Mouse (Mus musculus): Measurements from ENCODE around the gene Slc43a2. TPM values are rescaled to one million over a fixed set of nuclear protein-coding genes. Genes with fewer than 3 reads are reported as not detected.
"Not testable (repeated sequence)": the region's sequence is repeated elsewhere in the genome, so short reads cannot be mapped to it uniquely, and the experiment has no call there.

Slc43a2 gene
- polyA plus RNA-seq, 1 experiment, result 148 TPM

DNA sequence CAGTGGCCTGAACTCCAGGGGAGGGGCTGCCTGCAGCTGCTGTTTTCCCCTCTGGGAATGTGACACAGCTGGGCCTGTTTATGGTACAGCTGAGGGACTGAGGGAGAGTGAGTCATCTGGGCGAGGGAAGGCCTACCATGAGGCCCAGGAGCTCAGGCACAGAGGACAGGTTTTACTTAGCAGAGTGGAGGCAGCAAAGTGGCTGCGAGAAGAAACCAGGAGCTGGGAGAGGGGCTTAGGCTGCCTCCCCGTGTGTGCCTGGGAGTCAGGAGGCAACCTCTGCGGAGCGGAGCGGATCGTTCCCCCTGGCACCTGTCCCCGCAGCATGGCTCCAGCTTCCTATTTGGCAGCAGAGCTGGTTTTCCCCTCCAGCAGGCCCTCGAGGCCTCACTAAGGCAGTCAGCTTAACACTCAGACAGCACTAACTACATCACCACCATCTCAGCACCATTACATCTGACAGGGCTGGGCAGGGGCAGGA lies 20.5 kb downstream of the Slc43a2 start:
- WGBS, result 54% methylated on average over 9 of the region's 9 CpGs
- DNase-seq, result no peak
- H3K36me3 ChIP-seq (ENCODE audit: control insufficient read depth, insufficient read depth, low read length), result no peaks in the 10 kb centered on the region
- peak overlapping the region; percentile 75 for H3K27ac ChIP-seq (ENCODE audit: insufficient read depth, low read depth, low read length)
- H3K4me1 ChIP-seq (ENCODE audit: control insufficient read depth, insufficient read depth, low read length), result peaks cover 25% of the 10 kb centered on the region
- no peaks in the 10 kb centered on the region for H3K27me3 ChIP-seq (replicated peaks; ENCODE audit: control insufficient read depth, insufficient read depth, low read length)
- no peak overlapping the region for H3K4me3 ChIP-seq (ENCODE audit: insufficient read depth, low read depth, low read length)
- TF ChIP-seq POLR2A (IDR thresholded peaks at IDR 0.05; ENCODE audit: low read depth, low read length) (no peak), CTCF (conservative IDR thresholded peaks at IDR 0.05; ENCODE audit: insufficient read depth, insufficient read length, low read depth, low read length) (no peak)

DNA sequence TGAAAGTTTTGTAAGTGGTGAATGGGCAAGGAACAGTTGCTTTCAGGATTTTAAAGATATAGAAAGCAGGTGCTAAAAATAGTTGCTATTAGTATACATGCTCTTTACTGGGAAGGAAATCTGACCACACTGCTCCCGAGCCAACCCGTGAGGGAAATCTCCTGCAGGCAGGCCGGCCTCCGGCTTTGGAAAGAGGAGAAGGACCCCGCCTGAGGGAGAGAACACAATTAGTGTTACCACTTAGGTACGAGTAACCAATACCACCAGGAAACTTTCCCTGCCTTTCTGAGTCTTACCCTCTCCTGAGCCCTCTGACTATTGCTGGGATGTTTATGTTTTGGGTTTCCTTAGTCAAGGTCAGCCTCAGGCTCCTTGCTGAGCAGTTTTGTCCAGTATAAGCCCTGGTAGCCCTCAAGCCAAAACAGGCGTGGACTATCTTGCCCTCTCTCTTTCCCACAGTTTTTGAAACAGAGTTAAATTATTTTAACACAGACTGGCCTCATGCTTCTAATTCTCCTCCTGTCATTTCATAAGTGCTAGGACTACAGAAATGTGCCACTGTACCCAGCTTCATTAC lies 21.5 kb downstream of the Slc43a2 start:
- Histone ChIP-seq H3K27ac (ENCODE audit: insufficient read depth, low read depth, low read length) (peak overlapping the region; percentile 75), H3K27me3 (replicated peaks; ENCODE audit: control insufficient read depth, insufficient read depth, low read length) (no peaks in the 10 kb centered on the region), H3K36me3 (ENCODE audit: control insufficient read depth, insufficient read depth, low read length) (no peaks in the 10 kb centered on the region; the same call in 1 of the 2 replicates), H3K4me1 (ENCODE audit: control insufficient read depth, insufficient read depth, low read length) (peaks cover 25% of the 10 kb centered on the region), H3K4me3 (ENCODE audit: insufficient read depth, low read depth, low read length) (no peak overlapping the region)
- TF ChIP-seq CTCF (conservative IDR thresholded peaks at IDR 0.05; ENCODE audit: insufficient read depth, insufficient read length, low read depth, low read length), result no peak
- no peak for TF ChIP-seq POLR2A (IDR thresholded peaks at IDR 0.05; ENCODE audit: low read depth, low read length)
- 66% methylated on average over 7 of the region's 7 CpGs for WGBS
- DNase-seq, result peak; percentile 53

DNA sequence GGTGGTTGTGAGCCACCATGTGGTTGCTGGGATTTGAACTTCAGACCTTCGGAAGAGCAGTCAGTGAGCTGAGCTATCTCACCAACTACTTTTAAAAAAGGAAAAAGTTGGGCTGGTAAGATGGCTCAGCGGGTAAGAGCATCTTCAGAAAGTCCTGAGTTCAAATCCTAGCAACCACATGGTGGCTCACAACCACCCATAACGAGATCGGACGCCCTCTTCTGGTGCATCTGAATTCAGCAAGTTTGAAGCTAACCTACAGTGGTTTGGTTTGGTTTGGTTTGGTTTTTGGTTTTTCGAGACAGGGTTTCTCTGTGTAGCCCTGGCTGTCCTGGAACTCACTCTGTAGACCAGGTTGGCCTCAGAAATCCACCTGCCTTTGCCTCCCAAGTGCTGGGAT lies 24.5 kb downstream of the Slc43a2 start:
- H3K36me3 ChIP-seq (ENCODE audit: control insufficient read depth, insufficient read depth, low read length); H3K27me3 ChIP-seq (replicated peaks; ENCODE audit: control insufficient read depth, insufficient read depth, low read length); DNase-seq; H3K27ac ChIP-seq (ENCODE audit: insufficient read depth, low read depth, low read length); H3K4me3 ChIP-seq (ENCODE audit: insufficient read depth, low read depth, low read length): not testable (repeated sequence)
- 95% methylated on average over 6 of the region's 6 CpGs for WGBS
- peaks cover 12% of the 10 kb centered on the region for H3K4me1 ChIP-seq (ENCODE audit: control insufficient read depth, insufficient read depth, low read length)

DNA sequence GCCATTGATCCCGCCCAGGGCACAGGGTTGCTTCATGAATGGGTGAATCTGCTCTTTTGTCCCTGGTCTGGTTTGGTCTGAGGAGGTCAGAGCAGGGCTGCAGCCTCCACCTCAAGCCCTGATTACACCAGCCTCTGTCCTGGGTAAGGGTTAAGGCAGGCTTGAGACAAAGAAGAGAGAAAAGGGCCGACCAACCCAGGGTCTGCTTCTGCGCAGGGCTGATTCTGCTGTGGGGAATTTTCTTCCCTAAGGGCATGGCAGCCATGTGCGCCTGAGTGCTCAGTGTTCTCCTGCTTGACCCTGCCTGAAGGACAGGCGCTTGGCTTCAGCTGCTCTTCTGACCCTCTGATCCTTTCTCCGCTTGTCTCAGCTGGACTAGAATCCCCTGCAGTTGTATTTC lies 25.6 kb downstream of the Slc43a2 start:
- no peak overlapping the region for H3K4me3 ChIP-seq (ENCODE audit: insufficient read depth, low read depth, low read length)
- 66% methylated on average over 6 of the region's 6 CpGs for WGBS
- TF ChIP-seq CTCF (conservative IDR thresholded peaks at IDR 0.05; ENCODE audit: insufficient read depth, insufficient read length, low read depth, low read length), result no peak
- TF ChIP-seq POLR2A (IDR thresholded peaks at IDR 0.05; ENCODE audit: low read depth, low read length), result no peak
- peak overlapping the region; percentile 41 for H3K27ac ChIP-seq (ENCODE audit: insufficient read depth, low read depth, low read length)
- no peaks in the 10 kb centered on the region for H3K27me3 ChIP-seq (replicated peaks; ENCODE audit: control insufficient read depth, insufficient read depth, low read length)
- no peaks in the 10 kb centered on the region; the same call in 1 of the 2 replicates for H3K36me3 ChIP-seq (ENCODE audit: control insufficient read depth, insufficient read depth, low read length)
- H3K4me1 ChIP-seq (ENCODE audit: control insufficient read depth, insufficient read depth, low read length), result peaks cover 5% of the 10 kb centered on the region
- no peak for DNase-seq

DNA sequence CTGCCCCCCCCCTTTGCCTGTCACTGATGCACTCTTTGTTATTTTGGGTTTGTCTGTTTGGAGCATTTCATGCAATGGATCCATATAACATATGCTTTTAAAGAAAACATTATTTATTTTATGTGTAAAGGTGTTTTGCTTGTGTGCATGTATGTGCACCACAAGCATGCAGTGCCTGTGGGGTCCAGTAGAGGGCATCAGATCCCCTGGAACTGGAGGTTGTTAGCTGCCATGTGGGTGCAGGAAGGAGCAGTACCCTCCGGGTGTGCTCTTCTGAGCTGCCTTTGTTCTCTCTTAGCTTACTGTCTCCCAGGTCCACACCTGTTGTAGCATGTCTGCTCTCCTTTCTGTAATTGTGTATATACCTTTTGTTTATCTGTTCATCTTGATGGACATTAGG lies 26.6 kb downstream of the Slc43a2 start:
- H3K36me3 ChIP-seq (ENCODE audit: control insufficient read depth, insufficient read depth, low read length), result no peaks in the 10 kb centered on the region; the same call in 1 of the 2 replicates
- H3K27ac ChIP-seq (ENCODE audit: insufficient read depth, low read depth, low read length), result no peak overlapping the region
- no peaks in the 10 kb centered on the region for H3K27me3 ChIP-seq (replicated peaks; ENCODE audit: control insufficient read depth, insufficient read depth, low read length)
- DNase-seq, result no peak
- TF ChIP-seq CTCF (conservative IDR thresholded peaks at IDR 0.05; ENCODE audit: insufficient read depth, insufficient read length, low read depth, low read length) (peak; percentile 44), POLR2A (IDR thresholded peaks at IDR 0.05; ENCODE audit: low read depth, low read length) (no peak)
- no peak overlapping the region for H3K4me3 ChIP-seq (ENCODE audit: insufficient read depth, low read depth, low read length)
- whole genome bisulfite sequencing, result 91% methylated on average over 1 of the region's 1 CpGs
- H3K4me1 ChIP-seq (ENCODE audit: control insufficient read depth, insufficient read depth, low read length), result no peaks in the 10 kb centered on the region; the same call in 1 of the 2 replicates

DNA sequence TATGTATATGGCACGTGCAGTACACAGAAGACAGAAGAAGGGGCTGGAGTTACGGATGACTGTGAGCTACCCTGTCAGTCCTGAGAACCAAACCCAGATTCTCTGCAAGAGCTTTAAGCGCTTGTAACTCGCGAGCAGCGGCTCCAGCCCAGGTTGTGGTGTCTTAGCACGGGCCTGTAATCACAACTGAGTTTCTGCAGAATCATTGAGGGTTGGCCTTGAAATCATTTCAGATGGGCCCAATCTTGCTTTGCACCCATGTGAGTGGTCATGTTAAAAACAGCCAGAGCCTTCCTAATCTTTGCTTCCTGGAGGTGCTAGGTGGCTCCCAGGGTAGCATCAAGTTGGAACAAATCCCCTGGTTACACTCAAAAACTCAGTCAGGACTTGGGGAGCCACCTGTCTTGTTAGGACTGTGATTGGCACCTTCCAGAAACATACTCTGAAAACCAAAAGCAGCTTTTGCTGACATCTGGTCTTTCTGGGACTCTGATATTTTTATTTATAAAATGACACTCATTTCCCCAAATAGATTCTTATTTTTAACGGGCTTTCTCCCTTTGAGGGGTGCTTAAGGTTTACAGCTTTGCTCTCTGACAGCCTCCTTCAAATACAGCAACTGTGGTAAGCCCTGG lies 28.5 kb downstream of the Slc43a2 start:
- H3K27me3 ChIP-seq (replicated peaks; ENCODE audit: control insufficient read depth, insufficient read depth, low read length), result no peaks in the 10 kb centered on the region
- no peak overlapping the region for H3K27ac ChIP-seq (ENCODE audit: insufficient read depth, low read depth, low read length)
- H3K36me3 ChIP-seq (ENCODE audit: control insufficient read depth, insufficient read depth, low read length), result no peaks in the 10 kb centered on the region; the same call in 1 of the 2 replicates
- WGBS, result 86% methylated on average over 8 of the region's 8 CpGs
- H3K4me1 ChIP-seq (ENCODE audit: control insufficient read depth, insufficient read depth, low read length), result peaks cover 3% of the 10 kb centered on the region; the same call in 1 of the 2 replicates
- no peak for DNase-seq
- TF ChIP-seq CTCF (conservative IDR thresholded peaks at IDR 0.05; ENCODE audit: insufficient read depth, insufficient read length, low read depth, low read length), result no peak
- no peak for TF ChIP-seq POLR2A (IDR thresholded peaks at IDR 0.05; ENCODE audit: low read depth, low read length)
- H3K4me3 ChIP-seq (ENCODE audit: insufficient read depth, low read depth, low read length), result no peak overlapping the region

DNA sequence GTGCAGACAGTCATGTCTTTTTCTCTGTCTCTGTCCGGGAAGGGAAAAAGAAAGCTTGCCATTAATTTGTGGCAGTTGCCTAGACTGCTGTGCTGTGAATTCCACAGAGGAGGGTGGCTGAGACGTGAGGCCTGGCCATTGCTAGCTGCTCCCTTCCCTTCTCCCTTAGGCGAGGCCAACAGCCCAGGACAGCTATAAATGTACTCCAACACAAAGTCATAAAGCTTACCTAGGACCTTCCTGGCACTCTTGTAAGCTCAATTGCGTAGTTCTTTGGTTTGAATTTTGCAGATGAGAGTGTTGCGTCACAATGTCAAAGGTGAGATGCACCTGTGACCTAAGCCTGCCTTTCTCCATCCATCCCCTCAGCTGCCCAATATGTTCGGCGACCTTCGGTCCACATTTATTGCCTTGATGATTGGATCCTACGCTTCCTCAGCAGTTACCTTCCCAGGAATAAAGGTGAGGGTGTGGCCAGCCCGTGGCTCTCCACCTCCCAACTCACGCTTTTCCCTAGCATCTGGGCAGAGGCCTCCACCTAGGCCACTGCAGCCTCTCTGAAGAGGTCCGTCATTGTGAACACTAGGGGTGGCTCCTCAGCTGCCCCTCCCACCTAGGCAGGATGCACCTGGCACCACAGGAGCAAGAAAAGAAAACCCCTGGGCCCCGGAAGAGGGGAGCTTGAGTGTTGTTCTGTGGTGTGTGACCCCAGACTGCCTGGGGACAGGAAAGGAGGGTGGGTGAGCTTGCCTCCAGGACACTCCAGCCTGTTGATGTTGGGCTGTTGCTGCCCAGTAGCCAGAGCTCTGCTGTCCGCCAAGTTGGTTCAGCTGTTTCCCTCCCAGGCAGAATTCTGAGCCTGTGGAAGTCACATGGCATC lies 29.3 kb downstream of the Slc43a2 start:
- Histone ChIP-seq H3K4me3 (ENCODE audit: insufficient read depth, low read depth, low read length) (no peak overlapping the region), H3K27me3 (replicated peaks; ENCODE audit: control insufficient read depth, insufficient read depth, low read length) (no peaks in the 10 kb centered on the region), H3K4me1 (ENCODE audit: control insufficient read depth, insufficient read depth, low read length) (peaks cover 3% of the 10 kb centered on the region; the same call in 1 of the 2 replicates), H3K36me3 (ENCODE audit: control insufficient read depth, insufficient read depth, low read length) (no peaks in the 10 kb centered on the region; the same call in 1 of the 2 replicates), H3K27ac (ENCODE audit: insufficient read depth, low read depth, low read length) (no peak overlapping the region; the same call in 1 of the 2 replicates)
- 72% methylated on average over 14 of the region's 14 CpGs for WGBS
- TF ChIP-seq CTCF (conservative IDR thresholded peaks at IDR 0.05; ENCODE audit: insufficient read depth, insufficient read length, low read depth, low read length) (no peak), POLR2A (IDR thresholded peaks at IDR 0.05; ENCODE audit: low read depth, low read length) (no peak)
- DNase-seq, result no peak

Measured in kidney, adult 2 months (tissue).